Mouse (Mus musculus) stomach, postnatal 0 days (tissue): ENCODE data around the gene Pcdh7. TPM values are rescaled to one million over a fixed set of nuclear protein-coding genes. Genes with fewer than 3 reads are reported as not detected.

Experiments
- ATAC-seq: fragments of 200-750 bp; cut with Nextera tagmentation; 2 replicates; pipeline ENCODE4 v1.8.0; 2017; ENCODE audit not compliant: low FRiP score, low TSS enrichment
- DNase-seq: peaks from one replicate; pipeline ENCODE4 v3.0.0-alpha.2; 2016; ENCODE audit warnings: low spot score
- H3K27ac ChIP-seq: fragments of 300-500 bp; sonication (generic); replicated peaks from 2 replicates; pipeline ENCODE4 v1.5.1; 2014; ENCODE audit warnings: mild to moderate bottlenecking, control low read depth
- H3K27me3 ChIP-seq: fragments of 300-500 bp; sonication (generic); 2 replicates; pipeline ENCODE4 v1.6.1; 2014; ENCODE audit warnings: low read length; ENCODE audit not compliant: control insufficient read depth, insufficient read depth
- H3K36me3 ChIP-seq: fragments of 300-500 bp; sonication (generic); 2 replicates; pipeline ENCODE4 v1.6.1; 2014; ENCODE audit warnings: low read length, mixed read lengths; ENCODE audit not compliant: control insufficient read depth, insufficient read depth
- H3K4me1 ChIP-seq: fragments of 300-500 bp; sonication (generic); replicated peaks from 2 replicates; pipeline ENCODE4 v1.6.1; 2014; ENCODE audit warnings: antibody characterized with exemption; ENCODE audit not compliant: control insufficient read depth, insufficient read depth
- H3K4me2 ChIP-seq: fragments of 300-500 bp; sonication (generic); replicated peaks from 2 replicates; pipeline ENCODE4 v1.6.1; 2014; ENCODE audit warnings: low read depth, mild to moderate bottlenecking, control low read depth, moderate library complexity
- H3K4me3 ChIP-seq: fragments of 300-500 bp; sonication (generic); 2 replicates; pipeline ENCODE4 v1.5.1; 2014; ENCODE audit warnings: low read depth, low read length, control low read depth
- H3K9ac ChIP-seq: fragments of 300-500 bp; sonication (generic); 2 replicates; pipeline ENCODE4 v1.6.1; 2014; ENCODE audit warnings: mild to moderate bottlenecking, low read length, control low read depth, mixed read lengths
- H3K9me3 ChIP-seq: fragments of 300-500 bp; sonication (generic); 2 replicates; pipeline ENCODE4 v1.6.1; 2016; ENCODE audit warnings: low read length; ENCODE audit not compliant: control insufficient read depth
- CTCF ChIP-seq: IDR thresholded peaks from 2 replicates; pipeline ENCODE4 v1.5.1; 2016; ENCODE audit warnings: antibody characterized with exemption, low read depth, mild to moderate bottlenecking, moderate library complexity
- EP300 ChIP-seq: optimal IDR thresholded peaks from 2 replicates; pipeline ENCODE3; 2016; ENCODE audit warnings: antibody characterized with exemption
- WGBS: fragments of 180-500 bp; shearing (Covaris S2); extraction: QIAGEN DNeasy Blood & Tissue Kit; methylation state at CpG from one replicate; pipeline ENCODE4 v1.1.7; 2014; 5-methylcytosine and 5-hydroxymethylcytosine counted together
- polyA plus RNA-seq: library from polyadenylated mRNA; unstranded; fragments of >200 nt; fragmentation: Nextera tagmentation; extraction: Ambion mirVana; gene quantifications from 2 replicates; pipeline ENCODE4 v1.2.1, GENCODE M21; 2015

Gene Pcdh7
- polyA plus RNA-seq, 1 experiment from 2014 or later, result 6.4 TPM

GRCm38 (mm10) chr5:57757436-57757898 lies 39.7 kb downstream of the Pcdh7 start:
- ATAC-seq, result no peak
- H3K9me3 ChIP-seq, result no peaks in the 10 kb centered on the region
- DNase-seq, result no peak
- H3K27me3 ChIP-seq, result no peaks in the 10 kb centered on the region
- H3K36me3 ChIP-seq, result no peaks in the 10 kb centered on the region
- no peak overlapping the region for H3K9ac ChIP-seq
- no peak overlapping the region for H3K4me2 ChIP-seq
- H3K4me1 ChIP-seq, result no peaks in the 10 kb centered on the region
- H3K4me3 ChIP-seq, result no peak overlapping the region
- no peak for TF ChIP-seq CTCF
- TF ChIP-seq EP300, result no peak
- 36% methylated on average over 4 of the region's 4 CpGs for WGBS
- H3K27ac ChIP-seq, result no peak overlapping the region

GRCm38 (mm10) chr5:57758968-57759367 lies 41.2 kb downstream of the Pcdh7 start:
- no peak for TF ChIP-seq EP300
- no peak for TF ChIP-seq CTCF
- ATAC-seq (no peak), DNase-seq (no peak)
- Histone ChIP-seq H3K27me3 (no peaks in the 10 kb centered on the region), H3K4me2 (no peak overlapping the region), H3K36me3 (no peaks in the 10 kb centered on the region), H3K4me1 (no peaks in the 10 kb centered on the region), H3K27ac (no peak overlapping the region), H3K9ac (no peak overlapping the region), H3K9me3 (no peaks in the 10 kb centered on the region), H3K4me3 (no peak overlapping the region)

- DNase-seq, result no peak
- no peaks in the 10 kb centered on the region for H3K27me3 ChIP-seq
- H3K27ac ChIP-seq, result no peak overlapping the region
- no peaks in the 10 kb centered on the region for H3K9me3 ChIP-seq
- no peak overlapping the region for H3K4me2 ChIP-seq
- no peaks in the 10 kb centered on the region for H3K4me1 ChIP-seq
- 42% methylated on average over 6 of the region's 6 CpGs for WGBS
- no peak overlapping the region for H3K4me3 ChIP-seq
- H3K36me3 ChIP-seq, result no peaks in the 10 kb centered on the region
- no peak overlapping the region for H3K9ac ChIP-seq
- no peak for ATAC-seq
- TF ChIP-seq EP300, result no peak
- no peak for TF ChIP-seq CTCF
These were observed 42.6 kb downstream of the Pcdh7 start for GRCm38 (mm10) chr5:57760069-57761063.

- DNase-seq, result no peak
- no peak overlapping the region for H3K4me3 ChIP-seq
- H3K4me1 ChIP-seq, result no peaks in the 10 kb centered on the region
- H3K9ac ChIP-seq, result no peak overlapping the region
- WGBS, result 46% methylated on average over 3 of the region's 3 CpGs
- no peak overlapping the region for H3K27ac ChIP-seq
- TF ChIP-seq EP300 (no peak), CTCF (no peak)
- ATAC-seq, result no peak
- no peaks in the 10 kb centered on the region for H3K36me3 ChIP-seq
- H3K9me3 ChIP-seq, result no peaks in the 10 kb centered on the region
- no peaks in the 10 kb centered on the region for H3K27me3 ChIP-seq
- no peak overlapping the region for H3K4me2 ChIP-seq
These were observed 47.6 kb downstream of the Pcdh7 start for GRCm38 (mm10) chr5:57765356-57765755.

GRCm38 (mm10) chr5:57767346-57767745 lies 49.6 kb downstream of the Pcdh7 start:
- Histone ChIP-seq H3K27me3 (no peaks in the 10 kb centered on the region), H3K36me3 (no peaks in the 10 kb centered on the region), H3K4me3 (no peak overlapping the region), H3K4me1 (no peaks in the 10 kb centered on the region), H3K27ac (no peak overlapping the region), H3K4me2 (no peak overlapping the region), H3K9ac (no peak overlapping the region), H3K9me3 (no peaks in the 10 kb centered on the region)
- TF ChIP-seq EP300 (no peak), CTCF (no peak)
- ATAC-seq, result no peak
- no peak for DNase-seq
- WGBS, result 78% methylated on average over 3 of the region's 3 CpGs

- Histone ChIP-seq H3K4me3 (no peak overlapping the region), H3K4me2 (no peak overlapping the region), H3K9ac (no peak overlapping the region), H3K27me3 (no peaks in the 10 kb centered on the region), H3K4me1 (no peaks in the 10 kb centered on the region), H3K27ac (no peak overlapping the region), H3K36me3 (no peaks in the 10 kb centered on the region), H3K9me3 (no peaks in the 10 kb centered on the region)
- TF ChIP-seq EP300, result no peak
- 76% methylated on average over 10 of the region's 10 CpGs for WGBS
- ATAC-seq (no peak), DNase-seq (no peak)
These were observed 50.8 kb downstream of the Pcdh7 start for GRCm38 (mm10) chr5:57768469-57769022.
